Mouse (Mus musculus) embryonic facial prominence, embryonic 10.5 days (tissue): ENCODE data around the gene Icmt. TPM values are rescaled to one million over a fixed set of nuclear protein-coding genes. Genes with fewer than 3 reads are reported as not detected.

Experiments
- DNase-seq: peaks from one replicate; pipeline ENCODE4 v3.0.0-alpha.2; 2017; ENCODE audit warnings: low spot score
- H3K27ac ChIP-seq: fragments of 300-500 bp; sonication (generic); replicated peaks from 2 replicates; pipeline ENCODE4 v1.5.1; 2016; ENCODE audit warnings: mild to moderate bottlenecking
- H3K27me3 ChIP-seq: fragments of 300-500 bp; sonication (generic); replicated peaks from 2 replicates; pipeline ENCODE4 v1.6.1; 2016; ENCODE audit warnings: low read depth, mild to moderate bottlenecking; ENCODE audit not compliant: poor library complexity, severe bottlenecking
- H3K36me3 ChIP-seq: fragments of 300-500 bp; sonication (generic); replicated peaks from 2 replicates; pipeline ENCODE4 v1.6.1; 2016; ENCODE audit warnings: mild to moderate bottlenecking, moderate library complexity
- H3K4me1 ChIP-seq: fragments of 300-500 bp; sonication (generic); 2 replicates; pipeline ENCODE4 v1.6.1; 2016
- H3K4me3 ChIP-seq: fragments of 300-500 bp; sonication (generic); 2 replicates; pipeline ENCODE4 v1.5.1; 2016; ENCODE audit warnings: mild to moderate bottlenecking, moderate library complexity
- H3K9me3 ChIP-seq: fragments of 300-500 bp; sonication (generic); 2 replicates; pipeline ENCODE4 v1.6.1; 2016; ENCODE audit warnings: mild to moderate bottlenecking
- WGBS: fragments of 180-500 bp; shearing (Covaris S2); methylation state at CpG from one replicate; pipeline ENCODE4 v1.1.7; 2016; 5-methylcytosine and 5-hydroxymethylcytosine counted together
- polyA plus RNA-seq: library from polyadenylated mRNA; unstranded; fragments of >200 nt; fragmentation: Nextera tagmentation; extraction: Ambion mirVana; gene quantifications from 2 replicates; pipeline ENCODE4 v1.2.1, GENCODE M21; 2016

Gene Icmt
- polyA plus RNA-seq, 1 experiment from 2014 or later, result 30.2 TPM

- 66% methylated on average over 2 of the region's 2 CpGs for WGBS
- Histone ChIP-seq H3K27me3 (peaks cover 89% of the 10 kb centered on the region), H3K4me1 (peaks cover 40% of the 10 kb centered on the region), H3K36me3 (0 out of 2 replicates have a peak, but pooled peaks cover 3% of the 10 kb centered on the region), H3K4me3 (no peak overlapping the region), H3K9me3 (no peaks in the 10 kb centered on the region), H3K27ac (no peak overlapping the region)
- no peak for DNase-seq
Observed at GRCm38 (mm10) chr4:152277916-152278315, 19.1 kb upstream of the Icmt start.

- no peaks in the 10 kb centered on the region for H3K9me3 ChIP-seq
- peaks cover 89% of the 10 kb centered on the region for H3K27me3 ChIP-seq
- no peak overlapping the region for H3K4me3 ChIP-seq
- no peak for DNase-seq
- 92% methylated on average over 23 of the region's 23 CpGs for WGBS
- 0 out of 2 replicates have a peak, but pooled peaks cover 3% of the 10 kb centered on the region for H3K36me3 ChIP-seq
- no peak overlapping the region for H3K27ac ChIP-seq
- H3K4me1 ChIP-seq, result peaks cover 40% of the 10 kb centered on the region
Observed at GRCm38 (mm10) chr4:152278986-152279385, 18.0 kb upstream of the Icmt start.

GRCm38 (mm10) chr4:152281601-152282000 is 15.4 kb upstream of the Icmt start:
- 42% methylated on average over 15 of the region's 15 CpGs for WGBS
- DNase-seq, result no peak

GRCm38 (mm10) chr4:152282721-152283120 is 14.3 kb upstream of the Icmt start:
- Histone ChIP-seq H3K4me1 (peaks cover 32% of the 10 kb centered on the region), H3K4me3 (peak overlapping the region; percentile 51), H3K9me3 (no peaks in the 10 kb centered on the region), H3K27me3 (peaks cover 92% of the 10 kb centered on the region), H3K36me3 (0 out of 2 replicates have a peak, but pooled peaks cover 3% of the 10 kb centered on the region), H3K27ac (no peak overlapping the region; the same call in 1 of the 2 replicates)
- WGBS, result 18% methylated on average over 34 of the region's 34 CpGs
- no peak for DNase-seq

More at GRCm38 (mm10) chr4:152281601-152282000, 15.4 kb upstream of the Icmt start:
- H3K4me3 ChIP-seq, result no peak overlapping the region
- 0 out of 2 replicates have a peak, but pooled peaks cover 3% of the 10 kb centered on the region for H3K36me3 ChIP-seq
- H3K4me1 ChIP-seq, result peaks cover 27% of the 10 kb centered on the region
- H3K27ac ChIP-seq, result no peak overlapping the region
- no peaks in the 10 kb centered on the region for H3K9me3 ChIP-seq
- H3K27me3 ChIP-seq, result peaks cover 89% of the 10 kb centered on the region

- 3% methylated on average over 70 of the region's 70 CpGs for WGBS
- peaks cover 37% of the 10 kb centered on the region for H3K4me1 ChIP-seq
- no peaks in the 10 kb centered on the region for H3K9me3 ChIP-seq
- no peak overlapping the region; the same call in 1 of the 2 replicates for H3K27ac ChIP-seq
- 0 out of 2 replicates have a peak, but pooled peaks cover 3% of the 10 kb centered on the region for H3K36me3 ChIP-seq
- peaks cover 99% of the 10 kb centered on the region for H3K27me3 ChIP-seq
- peak overlapping the region; percentile 51 for H3K4me3 ChIP-seq
- DNase-seq, result peak; percentile 93
Observed at GRCm38 (mm10) chr4:152283186-152283950, 13.7 kb upstream of the Icmt start.

GRCm38 (mm10) chr4:152285505-152285904 is 11.5 kb upstream of the Icmt start:
- WGBS, result 4% methylated on average over 10 of the region's 10 CpGs
- Histone ChIP-seq H3K4me1 (peaks cover 46% of the 10 kb centered on the region), H3K27ac (no peak overlapping the region), H3K9me3 (peaks cover 2% of the 10 kb centered on the region; the same call in 1 of the 2 replicates), H3K27me3 (peaks cover 99% of the 10 kb centered on the region), H3K4me3 (no peak overlapping the region), H3K36me3 (no peaks in the 10 kb centered on the region)
- DNase-seq, result peak; percentile 70

- Histone ChIP-seq H3K4me3 (peak overlapping the region; percentile 43), H3K4me1 (peaks cover 52% of the 10 kb centered on the region), H3K27me3 (peaks cover 99% of the 10 kb centered on the region), H3K36me3 (no peaks in the 10 kb centered on the region), H3K9me3 (peaks cover 2% of the 10 kb centered on the region; the same call in 1 of the 2 replicates), H3K27ac (no peak overlapping the region)
- 2% methylated on average over 32 of the region's 32 CpGs for WGBS
- DNase-seq, result no peak
Observed at GRCm38 (mm10) chr4:152286183-152286582, 10.8 kb upstream of the Icmt start.

GRCm38 (mm10) chr4:152286887-152287286 is 10.1 kb upstream of the Icmt start:
- peaks cover 99% of the 10 kb centered on the region for H3K27me3 ChIP-seq
- peak; percentile 84 for DNase-seq
- 4% methylated on average over 26 of the region's 26 CpGs for WGBS
- peaks cover 2% of the 10 kb centered on the region; the same call in 1 of the 2 replicates for H3K9me3 ChIP-seq
- H3K4me1 ChIP-seq, result peaks cover 59% of the 10 kb centered on the region
- H3K36me3 ChIP-seq, result no peaks in the 10 kb centered on the region
- peak overlapping the region; percentile 8; the same call in 1 of the 2 replicates for H3K4me3 ChIP-seq
- no peak overlapping the region for H3K27ac ChIP-seq

- Histone ChIP-seq H3K27me3 (peaks cover 99% of the 10 kb centered on the region), H3K4me1 (peaks cover 66% of the 10 kb centered on the region), H3K4me3 (peak overlapping the region; percentile 8; the same call in 1 of the 2 replicates), H3K27ac (no peak overlapping the region), H3K9me3 (peaks cover 2% of the 10 kb centered on the region; the same call in 1 of the 2 replicates), H3K36me3 (no peaks in the 10 kb centered on the region)
- 9% methylated on average over 19 of the region's 19 CpGs for WGBS
- no peak for DNase-seq
Observed at GRCm38 (mm10) chr4:152287317-152288120, 9.5 kb upstream of the Icmt start.

- 40% methylated on average over 18 of the region's 18 CpGs for WGBS
- Histone ChIP-seq H3K4me1 (peaks cover 66% of the 10 kb centered on the region), H3K9me3 (peaks cover 2% of the 10 kb centered on the region; the same call in 1 of the 2 replicates), H3K36me3 (no peaks in the 10 kb centered on the region), H3K27ac (no peak overlapping the region), H3K4me3 (no peak overlapping the region), H3K27me3 (peaks cover 99% of the 10 kb centered on the region)
- peak; percentile 37 for DNase-seq
Observed at GRCm38 (mm10) chr4:152288398-152288945, 8.6 kb upstream of the Icmt start.

GRCm38 (mm10) chr4:152290385-152290784 is 6.6 kb upstream of the Icmt start:
- Histone ChIP-seq H3K27me3 (peaks cover 99% of the 10 kb centered on the region), H3K36me3 (no peaks in the 10 kb centered on the region), H3K4me1 (peaks cover 74% of the 10 kb centered on the region), H3K27ac (no peak overlapping the region), H3K9me3 (peaks cover 2% of the 10 kb centered on the region; the same call in 1 of the 2 replicates), H3K4me3 (peak overlapping the region; percentile 48)
- DNase-seq, result peak; percentile 60
- under 1% methylated on average over 39 of the region's 39 CpGs for WGBS

- 6% methylated on average over 11 of the region's 11 CpGs for WGBS
- H3K36me3 ChIP-seq, result no peaks in the 10 kb centered on the region
- peak overlapping the region; percentile 48; the same call in 1 of the 2 replicates for H3K4me3 ChIP-seq
- no peak for DNase-seq
- H3K9me3 ChIP-seq, result peaks cover 2% of the 10 kb centered on the region; the same call in 1 of the 2 replicates
- no peak overlapping the region for H3K27ac ChIP-seq
- H3K4me1 ChIP-seq, result peaks cover 79% of the 10 kb centered on the region
- H3K27me3 ChIP-seq, result peaks cover 99% of the 10 kb centered on the region
Observed at GRCm38 (mm10) chr4:152290991-152291390, 6.0 kb upstream of the Icmt start.
